Mouse (Mus musculus) thymus, postnatal 25 days (tissue): ENCODE results near the gene Tes3-ps.

Source experiments
- DNase-seq: peaks from one replicate; pipeline ENCODE4 v3.0.0; 2022

Tes3-ps gene

DNA sequence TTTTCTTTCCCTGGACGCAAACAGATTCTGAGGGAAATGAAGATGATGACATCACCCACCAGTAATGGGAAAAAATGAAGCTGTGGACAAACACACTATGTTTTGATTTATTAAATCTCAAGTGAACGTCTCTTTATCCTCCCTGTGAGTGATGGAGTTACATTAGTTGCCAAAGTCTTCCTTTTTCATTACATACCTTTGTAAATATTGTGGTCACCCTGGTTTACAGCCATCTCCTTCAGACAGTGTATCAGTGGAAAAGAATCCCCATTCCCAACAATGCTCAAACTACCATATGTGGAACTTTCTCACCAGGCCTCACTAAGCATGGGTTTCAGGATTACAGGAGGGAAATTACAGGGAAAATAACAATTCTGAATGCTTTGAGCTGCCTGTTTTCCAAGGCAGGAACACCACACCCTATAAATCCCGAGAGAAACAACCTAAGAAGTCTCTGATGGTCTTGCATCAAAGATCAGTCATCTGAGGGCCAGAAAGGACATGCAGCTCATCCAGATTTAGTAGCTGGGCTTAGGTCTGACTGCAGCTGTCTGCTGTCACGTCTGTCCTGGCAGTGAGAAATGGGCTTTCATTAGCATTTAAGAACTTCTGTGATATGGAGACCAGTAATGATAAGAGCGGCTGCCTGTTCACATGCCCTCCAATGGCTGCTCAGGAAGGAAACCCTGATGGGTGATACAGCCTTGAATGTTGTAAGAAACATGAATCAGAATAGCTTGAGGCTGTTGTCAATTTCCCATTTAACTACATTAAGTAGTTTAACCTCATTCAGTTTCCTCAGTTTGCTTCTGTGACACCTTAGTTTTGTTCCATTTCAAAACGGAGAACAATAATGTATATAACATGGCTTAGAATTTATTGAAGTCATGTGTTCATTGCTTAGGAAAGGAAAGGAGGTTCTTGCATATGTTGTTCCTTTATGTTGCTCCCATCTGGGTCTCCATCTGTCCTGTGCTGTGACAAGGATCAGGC is at the start of gene Tes3-ps:
TSS of gene Tes3-ps (plus strand) at position 943 of the 993 bp plus-strand sequence.
- no peak for DNase-seq

DNA sequence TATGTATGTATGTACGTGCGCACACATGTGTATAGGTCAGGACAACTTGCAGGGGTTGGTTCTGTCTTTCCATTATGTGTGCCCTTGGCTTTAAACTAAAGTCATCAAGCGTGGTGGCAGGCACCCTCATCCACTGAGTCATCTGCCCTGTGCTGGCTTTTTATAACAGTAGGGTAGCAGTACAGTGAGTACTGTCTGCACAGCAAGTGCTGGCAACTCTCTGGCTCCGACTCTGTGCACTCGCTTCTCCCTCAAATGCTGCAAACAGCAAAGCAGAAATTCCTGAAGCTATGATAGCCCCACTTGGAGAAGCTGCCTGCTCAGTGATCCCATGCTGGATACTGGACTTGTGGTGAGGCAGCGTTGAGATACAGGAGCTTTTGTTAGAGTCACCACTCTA is 48.7 kb upstream of the Tes3-ps start:
- DNase-seq: no peak

DNA sequence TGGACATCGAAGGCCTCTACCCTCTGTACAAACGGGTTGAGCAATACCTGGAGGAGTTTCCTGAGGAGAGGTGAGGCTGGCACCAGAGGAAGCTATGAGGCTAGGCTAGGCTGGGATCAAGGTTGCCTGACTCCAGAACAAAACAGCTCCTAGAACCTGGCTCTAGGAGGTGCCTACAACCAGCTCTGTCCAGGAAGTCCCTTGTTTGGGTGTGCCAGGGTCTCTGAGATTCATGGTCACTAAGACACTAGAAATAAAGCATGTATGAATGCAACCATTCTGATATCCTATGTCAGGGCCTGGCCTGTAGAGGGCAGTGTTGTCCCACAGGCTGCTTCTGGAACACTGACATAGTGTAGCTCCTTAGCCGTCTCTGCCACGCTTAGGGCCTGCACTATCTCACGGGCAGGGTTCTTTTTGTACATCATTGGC is 43.8 kb upstream of the Tes3-ps start:
- peak; percentile 74 for DNase-seq

DNA sequence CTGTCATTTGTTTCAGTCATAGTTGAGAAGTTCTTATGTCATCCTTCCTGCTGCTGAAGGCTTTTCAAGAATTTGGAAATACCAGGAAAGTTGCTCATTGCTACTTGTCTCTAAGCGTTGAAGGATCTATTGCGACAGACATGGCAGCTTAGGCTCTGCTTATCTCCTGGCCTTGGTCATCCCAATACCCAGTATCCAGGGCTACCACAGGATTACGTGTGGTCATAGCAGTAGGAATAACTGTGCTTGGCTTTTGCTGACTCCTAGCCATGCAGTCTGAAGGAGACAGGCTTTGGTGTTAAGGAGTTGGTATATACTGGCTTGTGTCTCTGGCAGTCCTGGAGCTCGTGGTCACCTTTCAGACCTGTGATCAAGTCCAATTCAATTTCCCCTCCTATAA is 32.8 kb upstream of the Tes3-ps start:
- DNase-seq: no peak

DNA sequence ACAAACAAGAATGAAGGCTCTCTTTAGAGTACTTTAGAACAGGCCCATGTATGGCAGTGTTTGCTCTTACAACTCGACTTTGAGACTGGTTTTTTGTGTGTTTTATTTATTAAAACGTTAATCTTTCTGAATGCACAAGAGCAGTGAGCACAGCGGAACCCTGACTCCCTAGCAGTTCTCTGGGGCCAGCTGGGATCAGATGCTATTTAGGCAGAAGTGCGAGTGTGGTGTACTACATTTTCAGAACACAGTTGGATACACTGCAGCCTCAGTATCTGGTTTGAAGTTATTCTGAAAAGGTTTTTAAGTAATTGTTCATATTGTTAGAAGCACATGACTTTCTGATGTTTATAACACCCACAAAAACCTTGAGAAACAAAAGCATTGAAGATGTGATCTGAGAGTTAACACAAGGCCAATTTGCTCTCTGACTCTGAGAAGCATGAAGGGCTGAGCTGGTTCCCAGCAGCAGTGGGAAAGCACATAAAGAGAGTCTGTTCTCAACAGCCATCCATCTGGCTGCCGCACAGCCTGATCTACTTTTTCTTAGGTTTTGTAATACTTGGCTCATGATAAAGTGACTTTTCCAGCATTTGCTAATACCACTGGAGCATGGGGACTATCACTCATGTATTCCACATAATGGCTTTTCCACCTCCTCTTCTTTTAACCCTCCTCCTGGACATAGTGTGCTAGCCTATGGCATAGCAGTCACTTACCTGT is 32.3 kb upstream of the Tes3-ps start:
- no peak for DNase-seq

DNA sequence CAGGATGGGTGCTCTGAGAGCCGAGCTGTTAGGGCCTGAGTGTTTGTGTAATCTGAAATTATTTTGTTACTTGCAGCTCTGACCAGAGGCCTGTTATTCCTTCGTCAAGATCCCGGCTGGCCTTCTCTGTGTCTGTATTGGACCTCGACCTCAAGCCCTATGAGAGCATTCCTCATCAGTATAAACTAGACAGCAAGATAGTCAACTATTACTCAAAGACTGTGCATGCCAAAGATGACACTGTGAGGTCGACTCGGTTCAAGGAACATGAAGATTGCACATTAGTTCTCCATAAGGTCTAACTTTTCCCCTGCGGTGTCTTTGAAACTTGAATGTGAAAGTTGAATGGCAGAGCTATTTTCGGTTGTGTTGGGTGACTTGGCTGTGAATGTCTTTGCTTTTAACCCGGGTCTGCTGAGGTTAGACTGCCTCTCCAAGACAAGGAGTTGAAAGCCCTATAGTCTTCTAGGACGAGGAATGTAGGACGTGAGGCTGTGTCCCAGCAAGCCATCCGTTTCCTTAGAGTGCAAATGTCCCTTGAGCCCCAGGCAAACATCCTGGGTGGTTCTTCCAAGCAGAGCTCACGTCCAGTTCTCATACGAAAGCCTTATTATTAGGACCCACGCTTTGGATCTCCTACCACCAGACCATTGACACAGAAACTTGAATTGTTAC is 31.5 kb upstream of the Tes3-ps start:
- no peak for DNase-seq

DNA sequence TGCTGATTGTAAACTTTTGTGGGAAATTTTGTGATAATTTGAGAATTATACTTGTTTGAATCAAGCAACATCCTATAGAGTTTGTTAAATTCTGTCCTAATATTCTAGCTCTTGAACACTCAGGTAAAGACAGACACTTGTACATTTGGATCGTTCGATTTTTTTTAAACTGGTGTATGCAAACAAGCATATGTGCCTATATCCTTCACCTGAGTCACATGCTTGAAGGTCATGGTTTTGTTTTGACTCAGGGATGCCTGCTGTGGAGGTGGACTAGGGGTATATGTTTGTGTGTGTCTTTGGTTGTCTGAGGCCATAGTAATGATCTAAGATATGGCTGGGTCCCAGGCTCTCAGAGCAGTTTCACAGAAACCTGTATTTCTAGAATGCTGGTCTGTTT is 30.2 kb upstream of the Tes3-ps start:
- DNase-seq: no peak

DNA sequence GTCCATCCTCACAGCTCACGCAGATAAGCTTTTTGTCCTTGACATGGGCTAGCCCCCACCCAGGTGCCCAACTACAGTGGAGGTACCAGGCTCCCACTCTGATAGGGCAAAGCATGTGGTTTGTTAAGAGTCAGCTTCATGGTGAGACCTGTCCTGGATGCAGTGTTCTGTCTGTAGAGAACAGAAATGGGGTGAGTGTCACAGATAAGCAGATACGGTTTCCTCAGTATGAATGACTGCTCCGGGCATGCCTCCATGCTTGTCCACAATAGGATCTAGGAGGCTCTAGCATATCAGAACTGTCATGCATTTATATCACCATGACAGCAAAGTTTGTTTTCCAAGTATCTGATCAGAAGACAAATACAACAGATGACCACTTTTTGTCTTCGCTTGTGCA is 27.2 kb upstream of the Tes3-ps start:
- no peak for DNase-seq

DNA sequence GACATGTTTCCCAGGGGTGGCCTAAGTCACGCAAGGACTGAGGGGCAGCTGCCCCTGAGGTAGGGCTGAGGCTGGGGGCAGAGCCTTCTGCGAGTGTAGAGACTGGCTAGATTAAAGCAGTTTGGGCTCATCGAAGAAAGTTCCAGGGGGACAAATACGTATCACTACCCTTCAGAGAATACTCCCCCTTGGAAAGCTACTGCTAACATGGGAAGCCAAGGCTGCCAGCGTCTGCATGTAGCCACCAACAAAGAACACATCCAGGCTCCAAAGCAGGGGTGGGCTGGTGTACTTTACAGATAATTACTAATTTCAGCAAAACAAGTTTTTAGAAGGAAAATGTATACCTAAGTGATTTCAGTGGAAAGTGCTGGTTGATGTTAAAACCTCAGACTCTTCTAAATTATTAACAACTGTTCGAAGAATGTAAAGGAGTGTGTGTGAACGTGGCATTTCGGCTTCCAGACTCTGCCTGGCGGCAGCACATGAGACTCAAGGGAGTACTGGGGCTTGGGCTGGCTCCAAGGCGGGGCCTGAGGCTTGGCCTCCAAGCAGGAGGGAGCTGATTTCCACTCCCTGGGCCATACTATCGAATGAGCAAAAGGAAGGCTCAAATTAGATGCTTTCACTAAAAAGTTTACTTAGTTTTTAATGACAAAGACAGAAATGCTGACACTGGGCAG is 26.6 kb upstream of the Tes3-ps start:
- no peak for DNase-seq

DNA sequence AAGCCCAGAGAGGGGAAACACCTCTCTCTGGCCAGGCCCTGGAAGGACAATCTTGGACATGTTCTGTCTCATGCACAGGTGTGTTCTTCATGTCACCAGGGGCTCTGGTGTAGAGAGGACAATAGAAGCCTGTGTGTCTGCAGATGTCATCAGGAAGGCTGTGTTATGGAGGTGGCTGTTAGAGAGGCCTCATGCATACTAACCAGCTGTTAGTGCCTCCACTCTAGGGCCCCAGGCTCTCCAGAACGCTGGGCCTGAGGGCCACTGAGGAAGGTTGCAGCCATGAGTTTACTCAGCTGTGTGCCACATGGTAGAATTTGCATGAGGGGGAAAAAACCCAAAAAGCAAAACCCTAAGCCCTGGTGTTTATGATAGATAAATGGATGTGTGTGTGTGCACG is 25.5 kb upstream of the Tes3-ps start:
- no peak for DNase-seq

DNA sequence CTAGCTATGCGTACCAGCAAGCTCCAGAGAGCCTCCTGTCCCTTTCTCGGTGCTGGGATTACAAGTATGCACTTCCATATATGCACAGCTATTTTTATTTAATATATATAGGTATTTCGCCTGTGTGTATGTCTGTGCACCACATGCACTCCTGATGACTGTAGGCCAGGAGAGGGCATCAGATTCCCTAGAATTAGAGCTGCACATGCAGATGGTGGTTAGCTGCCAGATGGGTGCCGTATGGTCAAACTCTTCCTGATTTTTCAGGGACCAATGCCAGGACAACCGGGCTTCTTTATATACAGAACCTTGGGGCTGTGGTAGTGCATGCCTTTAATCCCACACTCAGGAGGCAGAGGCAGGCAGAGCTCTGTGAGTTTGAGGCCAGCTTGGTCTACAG is 24.1 kb upstream of the Tes3-ps start:
- DNase-seq: no peak

DNA sequence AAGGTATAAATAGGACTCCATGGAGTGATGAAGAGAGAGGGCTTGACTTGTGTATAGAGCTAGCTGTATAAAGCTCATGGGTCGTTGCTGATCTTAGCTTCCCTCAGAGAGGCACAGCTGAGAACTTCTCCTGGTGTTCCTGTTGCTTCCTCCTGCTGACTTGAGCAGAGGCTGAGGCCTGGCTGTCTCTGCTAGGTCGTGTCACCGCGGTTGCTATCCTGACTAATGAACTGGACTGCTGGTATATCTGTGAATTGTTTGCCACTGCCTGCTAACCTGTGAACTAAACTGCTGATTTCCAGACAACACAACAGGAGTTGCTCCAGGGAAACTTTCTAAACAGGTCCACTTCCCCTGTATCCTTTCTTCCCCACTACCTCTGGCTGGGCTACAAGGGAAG is 22.8 kb upstream of the Tes3-ps start:
- DNase-seq: no peak

DNA sequence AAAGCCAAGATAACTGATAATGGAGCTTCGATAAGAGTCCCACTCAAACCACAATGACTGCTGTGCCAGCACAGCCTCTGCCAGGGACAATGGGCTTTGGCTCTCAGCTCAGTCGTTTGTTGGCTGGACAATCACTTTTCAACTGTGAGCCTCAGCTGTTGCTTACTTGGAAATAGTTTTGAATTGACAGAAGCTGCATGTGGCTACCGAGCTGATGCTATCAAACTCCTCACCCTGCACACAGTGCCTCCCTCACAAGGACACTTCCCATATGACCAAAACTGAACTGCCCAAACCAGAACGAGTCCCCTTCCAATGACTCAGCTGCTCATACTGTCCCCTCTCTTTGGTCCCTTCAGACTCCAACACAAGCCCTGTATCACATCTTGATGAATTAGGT is 22.3 kb upstream of the Tes3-ps start:
- no peak for DNase-seq

DNA sequence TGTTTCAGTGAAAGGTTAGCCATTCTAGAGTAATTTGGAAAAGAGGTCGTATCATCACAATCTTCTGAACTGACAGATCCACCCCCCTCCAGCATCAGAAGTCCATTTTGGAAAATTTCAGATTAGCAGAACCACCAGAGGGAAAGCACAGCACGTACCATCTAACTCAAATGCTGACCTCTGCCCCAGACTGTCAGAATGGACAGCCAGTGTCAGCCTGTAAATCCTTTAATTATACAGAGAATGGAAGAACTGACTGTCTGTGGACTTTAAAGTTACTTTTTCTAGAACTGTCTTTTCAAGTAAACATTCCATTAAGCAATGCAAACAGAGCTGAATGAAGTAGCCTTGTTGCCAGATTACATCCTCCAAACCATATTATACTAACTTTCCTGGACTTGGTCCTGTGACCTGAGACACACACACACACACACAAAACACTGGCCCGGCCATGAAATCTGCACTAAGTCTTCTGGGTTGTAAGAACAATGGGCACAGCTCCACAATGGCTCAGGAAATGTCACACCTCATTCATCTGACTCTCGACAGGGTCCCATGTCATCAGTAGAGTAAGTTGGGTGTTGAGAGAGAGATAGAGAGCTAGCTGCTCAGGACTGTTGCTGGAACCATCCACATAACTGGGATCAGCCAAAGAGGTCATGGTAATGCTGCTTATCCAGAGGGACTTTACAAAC is 21.0 kb upstream of the Tes3-ps start:
- no peak for DNase-seq

DNA sequence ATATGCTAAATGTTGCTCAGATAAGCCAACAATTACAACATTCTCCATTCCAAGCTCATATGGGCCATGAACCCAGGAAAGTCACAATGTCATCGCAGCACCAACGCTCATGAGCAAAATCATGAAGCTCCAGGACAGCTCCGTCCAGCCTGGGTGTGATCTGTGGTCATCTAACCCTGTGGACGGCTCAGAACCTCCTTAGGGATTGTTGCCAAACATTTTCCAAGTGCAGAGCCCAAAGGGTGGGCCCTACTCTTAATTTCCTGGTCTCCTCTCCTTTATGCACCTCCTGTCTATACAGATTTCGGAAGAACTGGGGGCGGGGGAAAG is 20.5 kb upstream of the Tes3-ps start:
- DNase-seq: no peak

DNA sequence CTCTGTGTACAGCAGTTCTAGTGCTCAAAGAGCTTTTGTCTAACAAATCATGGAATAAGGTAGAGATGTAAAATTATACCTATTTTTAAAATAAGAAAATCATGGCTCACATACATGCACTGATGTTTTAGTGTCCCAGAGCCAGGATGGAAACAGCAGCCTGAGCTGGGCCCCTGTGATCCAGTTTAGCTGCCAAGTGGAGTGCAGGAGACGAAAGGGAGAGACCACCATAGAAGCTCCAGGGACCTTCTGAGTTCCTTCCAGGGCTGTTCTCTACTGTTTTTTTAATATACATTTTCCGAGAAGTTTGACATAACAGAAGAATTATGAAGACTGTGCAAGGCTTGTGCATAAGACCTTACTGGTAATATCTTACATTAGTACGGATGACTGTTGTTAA is 15.2 kb upstream of the Tes3-ps start:
- DNase-seq: no peak

DNA sequence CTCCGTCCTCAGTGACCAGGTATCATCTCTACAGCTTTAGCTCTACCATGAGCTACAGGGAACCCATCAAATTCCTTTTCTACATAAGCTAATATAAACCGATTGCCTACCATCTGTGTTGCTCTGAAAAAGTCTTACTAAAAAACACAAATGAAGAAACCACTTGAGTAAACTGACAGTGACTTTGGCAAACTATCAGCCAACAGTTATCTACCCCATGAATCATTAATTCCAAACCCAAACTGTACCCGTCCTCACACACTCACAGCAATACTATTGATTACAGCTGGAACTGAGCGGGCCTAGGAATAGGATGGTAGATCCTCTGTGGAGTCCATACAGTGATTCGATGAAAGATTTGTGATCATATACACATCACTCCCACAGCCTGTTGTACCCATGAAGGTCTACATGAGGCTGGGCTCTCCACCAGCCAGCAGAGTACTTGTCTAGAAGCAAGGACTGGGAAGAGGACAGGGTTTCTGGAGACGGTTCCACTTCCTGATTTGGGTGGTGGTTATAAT is 14.2 kb upstream of the Tes3-ps start:
- DNase-seq: no peak

DNA sequence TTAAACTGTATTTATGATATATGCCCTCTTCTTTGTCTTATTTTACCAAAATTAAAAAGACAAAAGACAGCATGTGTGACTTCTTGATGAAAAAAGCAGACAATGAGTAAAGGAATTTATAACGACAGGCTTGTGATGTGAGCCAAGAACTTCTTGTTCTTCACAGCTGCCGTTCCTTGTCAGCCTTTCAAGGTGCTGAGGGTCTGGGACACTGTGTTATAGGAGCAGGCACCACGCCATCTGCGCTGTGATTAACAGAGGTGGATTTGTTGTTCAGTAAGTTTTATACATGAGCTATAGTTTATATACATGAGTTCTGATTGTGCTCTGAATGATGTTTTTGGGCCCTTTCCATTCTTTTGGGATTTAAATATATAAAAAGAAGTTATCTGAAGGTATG is 13.7 kb upstream of the Tes3-ps start:
- no peak for DNase-seq

DNA sequence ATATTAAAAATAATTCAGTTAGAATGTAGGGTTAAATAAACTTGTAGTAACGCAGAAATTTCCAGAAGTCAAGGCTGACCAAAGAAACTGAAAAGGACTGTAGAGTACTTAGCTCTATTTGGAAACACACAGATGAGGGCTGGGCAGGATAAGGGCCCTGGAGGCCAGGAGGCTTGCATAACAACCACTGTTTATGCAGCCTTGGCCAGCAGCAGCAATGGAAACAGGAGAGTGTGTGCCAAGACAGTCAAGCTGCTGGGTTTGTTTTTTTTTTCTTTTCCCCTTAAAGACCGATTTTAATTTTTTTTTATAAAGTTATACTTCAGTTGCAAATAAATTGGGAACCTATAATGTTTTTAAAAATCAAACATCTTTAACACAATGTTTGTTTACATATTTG is 13.1 kb upstream of the Tes3-ps start:
- no peak for DNase-seq

DNA sequence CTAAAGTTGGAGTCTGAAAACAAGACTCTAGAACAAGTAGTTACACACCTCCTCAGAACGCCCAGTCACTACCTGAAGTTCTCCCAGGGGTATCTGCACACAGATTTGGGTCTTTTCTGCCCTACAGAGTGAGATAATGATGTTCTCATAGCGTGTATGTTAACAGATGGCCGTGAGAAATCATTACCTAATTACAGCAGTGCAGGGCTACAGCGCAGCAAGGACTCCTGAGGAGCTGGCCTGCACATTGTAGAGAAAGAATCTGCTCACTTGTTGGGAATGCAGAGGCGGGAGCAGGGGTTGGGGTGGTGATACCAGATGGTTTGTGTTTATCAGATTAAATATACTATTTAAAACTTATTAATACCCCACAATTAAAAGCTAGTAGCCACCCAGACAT is 12.6 kb upstream of the Tes3-ps start:
- DNase-seq: no peak

DNA sequence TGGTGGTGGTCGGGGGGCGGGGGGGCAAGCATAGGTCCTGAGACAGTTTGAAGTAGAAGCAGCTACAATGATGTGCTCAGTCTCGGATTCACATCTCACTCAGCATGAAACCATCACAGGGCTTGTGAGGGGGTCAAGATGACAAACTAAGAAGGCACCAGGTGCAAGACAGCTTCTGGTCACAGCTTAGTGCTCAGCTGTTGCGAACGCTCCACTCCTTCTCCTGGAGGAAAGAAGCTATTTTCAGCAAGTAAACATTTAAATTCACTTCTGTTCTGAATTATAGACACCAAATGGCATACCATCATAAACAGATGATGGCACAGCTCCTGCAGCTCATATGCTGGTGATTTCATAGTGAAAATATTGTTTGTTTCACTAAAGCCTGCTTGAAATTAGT is 7.7 kb upstream of the Tes3-ps start:
- DNase-seq: no peak

DNA sequence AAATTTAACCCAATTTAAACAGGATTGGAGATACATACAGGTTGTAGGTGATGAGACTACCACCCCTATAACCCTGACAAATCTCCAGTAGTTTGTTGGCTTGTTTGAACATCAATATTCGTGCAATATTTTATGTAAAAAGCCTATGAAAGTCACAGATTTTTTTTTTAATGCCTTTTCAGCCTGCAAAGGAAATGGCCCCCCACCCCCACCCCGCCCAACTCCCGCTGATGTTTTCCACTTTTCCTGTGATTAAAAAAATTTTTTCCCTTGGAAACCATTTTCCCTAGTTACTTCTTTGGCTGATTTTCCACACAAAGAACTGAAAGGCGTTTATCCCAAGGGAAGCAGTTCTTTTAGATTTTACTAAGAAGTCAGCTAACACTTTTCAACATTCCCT is 11.4 kb downstream of the Tes3-ps start, which contains the start of gene Ecm2:
TSS of gene Ecm2 (plus strand) at position 301 of the 400 bp plus-strand sequence.
- DNase-seq: no peak
